Mouse (Mus musculus) MEL (cell line): ENCODE results near the gene Fam184b.

ENCODE experiments used
- CTCF ChIP-seq, 3 experiments: IDR thresholded peaks in 2 of 3; conservative IDR thresholded peaks in 1 of 3; 2 replicates each; pipeline ENCODE4 v1.5.1; 2011 to 2012; ENCODE audit warnings: low read length in 3 of 3, low read depth in 2 of 3, mild to moderate bottlenecking in 2 of 3, improper control_type of control experiment in 1 of 3, inconsistent platforms in 1 of 3, mixed read lengths in 1 of 3, moderate library complexity in 1 of 3; ENCODE audit not compliant: control insufficient read depth in 1 of 3, insufficient read depth in 1 of 3, poor library complexity in 1 of 3, severe bottlenecking in 1 of 3
- ELF1 ChIP-seq: IDR thresholded peaks from 2 replicates; pipeline ENCODE4 v1.6.1; 2014; ENCODE audit warnings: low read depth, mild to moderate bottlenecking, inconsistent platforms, low read length, improper control_type of control experiment, moderate library complexity
- ZC3H11A ChIP-seq: IDR thresholded peaks from 2 replicates; pipeline ENCODE4 v1.6.1; 2012; ENCODE audit warnings: low read depth, mild to moderate bottlenecking, inconsistent platforms, low read length, improper control_type of control experiment

- no peak for TF ChIP-seq ZC3H11A
- TF ChIP-seq CTCF (IDR thresholded peaks at IDR 0.05 in 2 of 3, conservative IDR thresholded peaks at IDR 0.05 in 1 of 3; ENCODE audit: control insufficient read depth in 1 of 3, insufficient read depth in 1 of 3, low read depth in 2 of 3, low read length in 3 of 3, poor library complexity in 1 of 3, severe bottlenecking in 1 of 3), result no peak
- no peak for TF ChIP-seq ELF1
These were observed 62.7 kb downstream of the Fam184b start for GRCm38 (mm10) chr5:45576716-45577115.
